Mouse (Mus musculus): ENCODE measurements around the gene Atad5. TPM values are rescaled to one million over a fixed set of nuclear protein-coding genes. Genes with fewer than 3 reads are reported as not detected.

Gene Atad5
- polyA plus RNA-seq, 1 experiment: not detected

GRCm38 (mm10) chr11:80164224-80164623, 75.0 kb downstream of the Atad5 start:
- H3K27ac ChIP-seq (ENCODE audit: insufficient read depth, low read depth, low read length): no peak overlapping the region
- H3K4me1 ChIP-seq (ENCODE audit: control insufficient read depth, insufficient read depth, low read length): no peaks in the 10 kb centered on the region
- no peak overlapping the region for H3K4me3 ChIP-seq (ENCODE audit: insufficient read depth, low read depth, low read length)
- WGBS: 60% methylated on average over 2 of the region's 2 CpGs
- no peak for TF ChIP-seq CTCF (IDR thresholded peaks at IDR 0.05; ENCODE audit: insufficient read depth, low read depth, low read length)
- TF ChIP-seq POLR2A (IDR thresholded peaks at IDR 0.05; ENCODE audit: insufficient read depth, low read depth, low read length): no peak

- WGBS: 90% methylated on average over 9 of the region's 9 CpGs
Measured at GRCm38 (mm10) chr11:80168121-80168520, 78.9 kb downstream of the Atad5 start.

GRCm38 (mm10) chr11:80168611-80169249, 79.5 kb downstream of the Atad5 start:
- no peak overlapping the region for H3K4me3 ChIP-seq (ENCODE audit: insufficient read depth, low read depth, low read length)
- no peak for TF ChIP-seq POLR2A (IDR thresholded peaks at IDR 0.05; ENCODE audit: insufficient read depth, low read depth, low read length)
- no peak for TF ChIP-seq CTCF (IDR thresholded peaks at IDR 0.05; ENCODE audit: insufficient read depth, low read depth, low read length)
- WGBS: 81% methylated on average over 4 of the region's 4 CpGs
- no peaks in the 10 kb centered on the region for H3K4me1 ChIP-seq (ENCODE audit: control insufficient read depth, insufficient read depth, low read length)
- no peak overlapping the region for H3K27ac ChIP-seq (ENCODE audit: insufficient read depth, low read depth, low read length)

More at GRCm38 (mm10) chr11:80168121-80168520, 78.9 kb downstream of the Atad5 start:
- H3K27ac ChIP-seq (ENCODE audit: insufficient read depth, low read depth, low read length): no peak overlapping the region
- TF ChIP-seq CTCF (IDR thresholded peaks at IDR 0.05; ENCODE audit: insufficient read depth, low read depth, low read length): no peak
- no peak for TF ChIP-seq POLR2A (IDR thresholded peaks at IDR 0.05; ENCODE audit: insufficient read depth, low read depth, low read length)
- no peaks in the 10 kb centered on the region for H3K4me1 ChIP-seq (ENCODE audit: control insufficient read depth, insufficient read depth, low read length)
- H3K4me3 ChIP-seq (ENCODE audit: insufficient read depth, low read depth, low read length): no peak overlapping the region

- Histone ChIP-seq H3K27ac (ENCODE audit: insufficient read depth, low read depth, low read length) (no peak overlapping the region), H3K4me1 (ENCODE audit: control insufficient read depth, insufficient read depth, low read length) (no peaks in the 10 kb centered on the region), H3K4me3 (ENCODE audit: insufficient read depth, low read depth, low read length) (no peak overlapping the region)
- 91% methylated on average over 3 of the region's 3 CpGs for WGBS
- TF ChIP-seq POLR2A (IDR thresholded peaks at IDR 0.05; ENCODE audit: insufficient read depth, low read depth, low read length): no peak
- no peak for TF ChIP-seq CTCF (IDR thresholded peaks at IDR 0.05; ENCODE audit: insufficient read depth, low read depth, low read length)
Measured at GRCm38 (mm10) chr11:80169629-80170028, 80.4 kb downstream of the Atad5 start.

- Histone ChIP-seq H3K4me3 (ENCODE audit: insufficient read depth, low read depth, low read length) (no peak overlapping the region), H3K4me1 (ENCODE audit: control insufficient read depth, insufficient read depth, low read length) (no peaks in the 10 kb centered on the region), H3K27ac (ENCODE audit: insufficient read depth, low read depth, low read length) (no peak overlapping the region)
- 76% methylated on average over 5 of the region's 5 CpGs for WGBS
- TF ChIP-seq POLR2A (IDR thresholded peaks at IDR 0.05; ENCODE audit: insufficient read depth, low read depth, low read length) (no peak), CTCF (IDR thresholded peaks at IDR 0.05; ENCODE audit: insufficient read depth, low read depth, low read length) (no peak)
Measured at GRCm38 (mm10) chr11:80170351-80170750, 81.2 kb downstream of the Atad5 start.

GRCm38 (mm10) chr11:80171884-80172283, 82.7 kb downstream of the Atad5 start:
- no peaks in the 10 kb centered on the region for H3K4me1 ChIP-seq (ENCODE audit: control insufficient read depth, insufficient read depth, low read length)
- H3K27ac ChIP-seq (ENCODE audit: insufficient read depth, low read depth, low read length): no peak overlapping the region
- H3K4me3 ChIP-seq (ENCODE audit: insufficient read depth, low read depth, low read length): no peak overlapping the region
- no peak for TF ChIP-seq CTCF (IDR thresholded peaks at IDR 0.05; ENCODE audit: insufficient read depth, low read depth, low read length)
- TF ChIP-seq POLR2A (IDR thresholded peaks at IDR 0.05; ENCODE audit: insufficient read depth, low read depth, low read length): no peak
- WGBS: 82% methylated on average over 4 of the region's 4 CpGs

GRCm38 (mm10) chr11:80173963-80174670, 84.9 kb downstream of the Atad5 start:
- Histone ChIP-seq H3K4me1 (ENCODE audit: control insufficient read depth, insufficient read depth, low read length) (no peaks in the 10 kb centered on the region), H3K27ac (ENCODE audit: insufficient read depth, low read depth, low read length) (no peak overlapping the region), H3K4me3 (ENCODE audit: insufficient read depth, low read depth, low read length) (no peak overlapping the region)
- WGBS: 82% methylated on average over 11 of the region's 11 CpGs
- TF ChIP-seq CTCF (IDR thresholded peaks at IDR 0.05; ENCODE audit: insufficient read depth, low read depth, low read length) (no peak), POLR2A (IDR thresholded peaks at IDR 0.05; ENCODE audit: insufficient read depth, low read depth, low read length) (no peak)

GRCm38 (mm10) chr11:80176911-80177895, 88.0 kb downstream of the Atad5 start:
- Histone ChIP-seq H3K4me3 (ENCODE audit: insufficient read depth, low read depth, low read length) (no peak overlapping the region), H3K4me1 (ENCODE audit: control insufficient read depth, insufficient read depth, low read length) (no peaks in the 10 kb centered on the region), H3K27ac (ENCODE audit: insufficient read depth, low read depth, low read length) (no peak overlapping the region)
- TF ChIP-seq POLR2A (IDR thresholded peaks at IDR 0.05; ENCODE audit: insufficient read depth, low read depth, low read length): no peak
- TF ChIP-seq CTCF (IDR thresholded peaks at IDR 0.05; ENCODE audit: insufficient read depth, low read depth, low read length): no peak
- WGBS: 82% methylated on average over 11 of the region's 11 CpGs

All from olfactory bulb, adult 2 months (tissue).